In the genomic region with DNA sequence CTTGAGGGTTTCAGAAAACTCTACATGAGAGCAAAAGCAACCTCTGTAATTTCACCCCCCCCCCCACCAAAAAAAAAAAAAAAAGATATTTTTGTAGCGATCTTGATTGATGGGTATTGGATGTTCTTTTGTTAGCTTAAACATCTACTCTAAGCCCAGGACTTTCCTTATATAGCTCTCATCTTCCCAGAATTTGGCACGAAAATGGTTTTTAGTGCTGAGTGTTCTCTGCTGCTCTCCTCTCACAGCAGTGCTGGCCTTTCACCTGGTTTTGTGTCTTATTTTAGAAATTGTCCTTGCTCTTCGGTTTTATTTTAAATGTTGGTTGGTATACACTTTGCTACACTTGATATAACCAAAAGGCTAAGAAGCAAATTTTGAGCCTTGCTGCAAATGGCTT, we compare ENCODE assay signal across 17 mouse cellular contexts.
A peak's percentile ranks its signal among the peaks of the same experiment; 100 is the strongest.
DNase-seq lines count a peak whose midpoint lies in the region; ATAC-seq and TF ChIP-seq lines count a peak whose summit lies in the region.
"Had no signal": no experiment of that assay in that cellular context is flagged by ENCODE, and none has a peak within 500 bp of the region (broad histone marks: within the 10 kb centered on the region; RNA-seq: fewer than 3 reads in every experiment).

No protein-coding gene starts in this region.

- no peak for ATAC-seq in heart, embryonic 12.5 days (ENCODE audit: insufficient number of reproducible peaks, low FRiP score)
- ATAC-seq in lung, postnatal 0 days, result 0 out of 2 replicates have a peak, but pooled peaks have one; percentile 52
- ATAC-seq in heart, postnatal 0 days (ENCODE audit: insufficient read depth, low read depth), result peak; percentile 62; the same call in 1 of the 2 replicates
- ATAC-seq: forebrain, embryonic 13.5 days; liver, postnatal 0 days had no signal

- 0 out of 2 replicates have a peak overlapping the region, but pooled peaks have one; percentile 33 for H3K27ac ChIP-seq in heart, embryonic 12.5 days (ENCODE audit: poor library complexity, severe bottlenecking)
- H3K27ac ChIP-seq in heart, embryonic 10.5 days, result no peak overlapping the region; the same call in 1 of the 2 replicates
- no peak overlapping the region for H3K27ac ChIP-seq in lung, postnatal 0 days (ENCODE audit: low read length)
- peak overlapping the region; percentile 66 for H3K27ac ChIP-seq in heart, postnatal 0 days (ENCODE audit: low read depth)
- H3K27ac ChIP-seq: embryonic facial prominence, embryonic 13.5 days; forebrain, embryonic 13.5 days; hindbrain, embryonic 12.5 days; midbrain, embryonic 10.5 days had no signal

- no peaks in the 10 kb centered on the region for H3K27me3 ChIP-seq in heart, embryonic 12.5 days (replicated peaks)
- H3K27me3 ChIP-seq in heart, embryonic 10.5 days (ENCODE audit: insufficient read depth, poor library complexity, severe bottlenecking), result no peaks in the 10 kb centered on the region
- no peaks in the 10 kb centered on the region for H3K27me3 ChIP-seq in lung, postnatal 0 days (replicated peaks; ENCODE audit: insufficient read depth, low read length)
- H3K27me3 ChIP-seq in heart, postnatal 0 days (ENCODE audit: control insufficient read depth, insufficient read depth, low read length), result no peaks in the 10 kb centered on the region
- H3K27me3 ChIP-seq: embryonic facial prominence, embryonic 13.5 days; forebrain, embryonic 13.5 days; hindbrain, embryonic 12.5 days had no signal

- no peak for TF ChIP-seq CTCF in lung, postnatal 0 days (IDR thresholded peaks at IDR 0.05)
- no peak for TF ChIP-seq CTCF in heart, postnatal 0 days (IDR thresholded peaks at IDR 0.05; ENCODE audit: low read depth)

- no peak overlapping the region for H3K9ac ChIP-seq in heart, embryonic 12.5 days
- H3K9ac ChIP-seq in lung, postnatal 0 days (replicated peaks; ENCODE audit: low read depth), result no peak overlapping the region
- H3K9ac ChIP-seq in heart, postnatal 0 days (replicated peaks; ENCODE audit: low read depth, low read length), result no peak overlapping the region
- H3K9ac ChIP-seq: embryonic facial prominence, embryonic 13.5 days; forebrain, embryonic 13.5 days; hindbrain, embryonic 12.5 days; liver, postnatal 0 days had no signal

- H3K36me3 ChIP-seq in heart, embryonic 12.5 days, result 0 out of 2 replicates have a peak, but pooled peaks cover 4% of the 10 kb centered on the region
- peaks cover 9% of the 10 kb centered on the region; the same call in 1 of the 2 replicates for H3K36me3 ChIP-seq in heart, embryonic 10.5 days
- H3K36me3 ChIP-seq in lung, postnatal 0 days (ENCODE audit: insufficient read depth, low read length), result no peaks in the 10 kb centered on the region
- H3K36me3 ChIP-seq in heart, postnatal 0 days (replicated peaks; ENCODE audit: control insufficient read depth, insufficient read depth, low read length), result no peaks in the 10 kb centered on the region
- H3K36me3 ChIP-seq: embryonic facial prominence, embryonic 13.5 days; hindbrain, embryonic 12.5 days had no signal

- no peak for TF ChIP-seq EP300 in lung, postnatal 0 days (IDR thresholded peaks at IDR 0.05)
- TF ChIP-seq EP300 in heart, postnatal 0 days (IDR thresholded peaks at IDR 0.05; ENCODE audit: low read depth), result no peak

- no peak for DNase-seq in heart, embryonic 10.5 days (ENCODE audit: low spot score)
- DNase-seq in lung, postnatal 0 days (ENCODE audit: low spot score), result peak; percentile 39
- no peak for DNase-seq in lung, postnatal 36 days
- DNase-seq in heart, postnatal 0 days (ENCODE audit: low spot score), result peak; percentile 39
- DNase-seq in urinary bladder, postnatal 36 days (ENCODE audit: low spot score in 2 of 2), result no peak
- no peak for DNase-seq in cerebellum, postnatal 36 days
- DNase-seq: cerebellum, adult 11 months; kidney, adult 11 months; kidney, postnatal 25 days; layer of hippocampus, adult 9-11 months; liver, postnatal 0 days; retina, postnatal 1 day had no signal

- WGBS in heart, embryonic 12.5 days, result 52% methylated on average over 3 of the region's 3 CpGs
- 73% methylated on average over 3 of the region's 3 CpGs for WGBS in heart, embryonic 10.5 days
- WGBS in lung, postnatal 0 days, result 49% methylated on average over 3 of the region's 3 CpGs
- WGBS in heart, postnatal 0 days, result 33% methylated on average over 3 of the region's 3 CpGs

- H3K4me3 ChIP-seq in heart, embryonic 12.5 days, result no peak overlapping the region
- no peak overlapping the region for H3K4me3 ChIP-seq in heart, embryonic 10.5 days
- H3K4me3 ChIP-seq in lung, postnatal 0 days (ENCODE audit: low read depth, low read length), result no peak overlapping the region
- H3K4me3 ChIP-seq in heart, postnatal 0 days (ENCODE audit: low read depth, low read length), result peak overlapping the region; percentile 11; the same call in 1 of the 2 replicates
- H3K4me3 ChIP-seq: embryonic facial prominence, embryonic 13.5 days; forebrain, embryonic 13.5 days; hindbrain, embryonic 12.5 days; midbrain, embryonic 10.5 days had no signal

- 0 out of 2 replicates have a peak, but pooled peaks cover 4% of the 10 kb centered on the region for H3K9me3 ChIP-seq in heart, embryonic 12.5 days (replicated peaks)
- no peaks in the 10 kb centered on the region for H3K9me3 ChIP-seq in heart, embryonic 10.5 days
- no peaks in the 10 kb centered on the region for H3K9me3 ChIP-seq in lung, postnatal 0 days (ENCODE audit: low read length)
- 0 out of 2 replicates have a peak, but pooled peaks cover 4% of the 10 kb centered on the region for H3K9me3 ChIP-seq in heart, postnatal 0 days (replicated peaks; ENCODE audit: control insufficient read depth, low read length)
- H3K9me3 ChIP-seq: embryonic facial prominence, embryonic 13.5 days; forebrain, embryonic 13.5 days; hindbrain, embryonic 12.5 days had no signal

- peaks cover 10% of the 10 kb centered on the region for H3K4me1 ChIP-seq in heart, embryonic 12.5 days (replicated peaks)
- peaks cover 12% of the 10 kb centered on the region; the same call in 1 of the 2 replicates for H3K4me1 ChIP-seq in heart, embryonic 10.5 days
- no peaks in the 10 kb centered on the region for H3K4me1 ChIP-seq in lung, postnatal 0 days (ENCODE audit: insufficient read depth, low read depth, low read length)
- peaks cover 4% of the 10 kb centered on the region for H3K4me1 ChIP-seq in heart, postnatal 0 days (ENCODE audit: control insufficient read depth, insufficient read depth)
- H3K4me1 ChIP-seq: embryonic facial prominence, embryonic 13.5 days; forebrain, embryonic 13.5 days; midbrain, embryonic 10.5 days had no signal

- no peak overlapping the region for H3K4me2 ChIP-seq in heart, embryonic 12.5 days
- no peak overlapping the region; the same call in 1 of the 2 replicates for H3K4me2 ChIP-seq in lung, postnatal 0 days (replicated peaks; ENCODE audit: low read depth, low read length)
- peak overlapping the region; percentile 25; the same call in 1 of the 2 replicates for H3K4me2 ChIP-seq in heart, postnatal 0 days (ENCODE audit: low read depth, low read length)
- H3K4me2 ChIP-seq: embryonic facial prominence, embryonic 13.5 days; forebrain, embryonic 13.5 days; hindbrain, embryonic 12.5 days had no signal

Comparison
In these comparisons a context has a peak if more than half of its experiments do, and no peak if none do; other contexts are left out.
1. H3K27ac ChIP-seq: peak in heart, embryonic 12.5 days (single experiment) and heart, postnatal 0 days (single experiment); none in heart, embryonic 10.5 days (single experiment) and lung, postnatal 0 days (single experiment).
2. DNase-seq: peak in lung, postnatal 0 days (single experiment) and heart, postnatal 0 days (single experiment); none in heart, embryonic 10.5 days (single experiment), lung, postnatal 36 days (single experiment), urinary bladder, postnatal 36 days (0 of 2) and cerebellum, postnatal 36 days (0 of 2).